Mouse (Mus musculus): ENCODE data around the gene Lrp8.

DNA sequence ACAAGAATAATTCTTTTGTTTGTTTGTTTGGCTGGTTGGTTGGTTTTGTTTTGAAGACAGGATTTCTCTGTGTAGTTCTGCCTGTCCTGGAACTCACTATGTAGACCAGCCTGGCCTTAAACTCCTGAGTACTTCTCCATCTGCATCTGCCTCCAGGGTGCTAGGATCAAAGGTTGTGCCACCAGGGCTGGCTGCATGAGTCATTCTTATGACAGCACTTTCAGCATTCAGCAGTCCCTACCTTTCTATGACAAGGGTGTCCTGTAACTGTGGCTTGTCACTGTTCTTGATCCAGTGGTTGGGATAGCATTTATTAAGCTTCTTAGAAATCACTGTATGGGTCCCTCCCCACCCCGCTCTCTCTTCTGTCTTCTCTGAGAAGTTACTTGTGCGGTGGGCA, 38.5 kb upstream of the Lrp8 start:
- no peak for TF ChIP-seq GATA1 (IDR thresholded peaks at IDR 0.05; ENCODE audit: low read depth, low read length)
- no peak for TF ChIP-seq POLR2A (IDR thresholded peaks at IDR 0.05; ENCODE audit: control insufficient read depth in 1 of 2, insufficient read depth in 1 of 2, low read depth in 1 of 2, low read length in 2 of 2, poor library complexity in 1 of 2)
- TF ChIP-seq UBTF (IDR thresholded peaks at IDR 0.05; ENCODE audit: borderline replicate concordance, insufficient read depth, low read depth, low read length): no peak
- no peak for TF ChIP-seq CTCF (IDR thresholded peaks at IDR 0.05 in 2 of 3, conservative IDR thresholded peaks at IDR 0.05 in 1 of 3; ENCODE audit: control insufficient read depth in 1 of 3, insufficient read depth in 1 of 3, low read depth in 2 of 3, low read length in 3 of 3, poor library complexity in 1 of 3, severe bottlenecking in 1 of 3)
- TF ChIP-seq ZC3H11A (IDR thresholded peaks at IDR 0.05; ENCODE audit: low read depth, low read length): no peak
- TF ChIP-seq MAZ (IDR thresholded peaks at IDR 0.05; ENCODE audit: low read depth, low read length): no peak
- no peak for TF ChIP-seq TAL1 (IDR thresholded peaks at IDR 0.05; ENCODE audit: low read length)
- TF ChIP-seq TBP (IDR thresholded peaks at IDR 0.05; ENCODE audit: low read depth, low read length): no peak
- no peak for TF ChIP-seq USF1 (IDR thresholded peaks at IDR 0.05; ENCODE audit: low read depth, low read length)
